Mouse (Mus musculus) embryonic facial prominence, embryonic 15.5 days (tissue): ENCODE data around the gene Ccdc47. TPM values are rescaled to one million over a fixed set of nuclear protein-coding genes. Genes with fewer than 3 reads are reported as not detected.

ENCODE experiments used
- ATAC-seq: fragments of 200-750 bp; cut with Nextera tagmentation; 2 replicates; pipeline ENCODE4 v1.8.0; 2017; ENCODE audit warnings: low read depth, moderate TSS enrichment; ENCODE audit not compliant: insufficient number of reproducible peaks, low FRiP score, low TSS enrichment
- H3K27ac ChIP-seq: fragments of 300-500 bp; sonication (generic); replicated peaks from 2 replicates; pipeline ENCODE4 v1.5.1; 2015; ENCODE audit warnings: mild to moderate bottlenecking, inconsistent platforms
- H3K27me3 ChIP-seq: fragments of 300-500 bp; sonication (generic); 2 replicates; pipeline ENCODE4 v1.6.1; 2015; ENCODE audit warnings: inconsistent platforms
- H3K36me3 ChIP-seq: fragments of 300-500 bp; sonication (generic); 2 replicates; pipeline ENCODE4 v1.6.1; 2015; ENCODE audit warnings: mild to moderate bottlenecking, inconsistent platforms
- H3K4me1 ChIP-seq: fragments of 300-500 bp; sonication (generic); 2 replicates; pipeline ENCODE4 v1.6.1; 2015; ENCODE audit warnings: inconsistent platforms
- H3K4me2 ChIP-seq: fragments of 300-500 bp; sonication (generic); replicated peaks from 2 replicates; pipeline ENCODE4 v1.6.1; 2015; ENCODE audit warnings: mild to moderate bottlenecking, inconsistent platforms
- H3K4me3 ChIP-seq: fragments of 300-500 bp; sonication (generic); replicated peaks from 2 replicates; pipeline ENCODE4 v1.5.1; 2015; ENCODE audit warnings: mild to moderate bottlenecking, inconsistent platforms
- H3K9ac ChIP-seq: fragments of 300-500 bp; sonication (generic); 2 replicates; pipeline ENCODE4 v1.6.1; 2015; ENCODE audit warnings: inconsistent platforms
- H3K9me3 ChIP-seq: fragments of 300-500 bp; sonication (generic); replicated peaks from 2 replicates; pipeline ENCODE4 v1.6.1; 2016; ENCODE audit warnings: inconsistent platforms
- WGBS: fragments of 180-500 bp; shearing (Covaris S2); methylation state at CpG from one replicate; pipeline ENCODE4 v1.1.7; 2015; 5-methylcytosine and 5-hydroxymethylcytosine counted together
- polyA plus RNA-seq: library from polyadenylated mRNA; unstranded; fragments of >200 nt; fragmentation: Nextera tagmentation; extraction: Ambion mirVana; gene quantifications from 2 replicates; pipeline ENCODE4 v1.2.1, GENCODE M21; 2015

The Ccdc47 gene
- polyA plus RNA-seq, 1 experiment from 2014 or later = 88.9 TPM

- Histone ChIP-seq H3K27ac (no peak overlapping the region; the same call in 1 of the 2 replicates), H3K4me1 (peaks cover 18% of the 10 kb centered on the region), H3K4me3 (no peak overlapping the region), H3K27me3 (no peaks in the 10 kb centered on the region), H3K9me3 (no peaks in the 10 kb centered on the region), H3K9ac (no peak overlapping the region), H3K4me2 (no peak overlapping the region), H3K36me3 (no peaks in the 10 kb centered on the region)
- no peak for ATAC-seq
- WGBS = 49% methylated on average over 5 of the region's 5 CpGs
Observed at GRCm38 (mm10) chr11:106178036-106178782, 37.9 kb downstream of the Ccdc47 start.

- no peak overlapping the region for H3K27ac ChIP-seq
- WGBS = 88% methylated on average over 5 of the region's 5 CpGs
- no peaks in the 10 kb centered on the region for H3K9me3 ChIP-seq
- no peak overlapping the region for H3K4me2 ChIP-seq
- H3K4me1 ChIP-seq = peaks cover 18% of the 10 kb centered on the region
- no peak overlapping the region for H3K4me3 ChIP-seq
- H3K9ac ChIP-seq = no peak overlapping the region
- peaks cover 6% of the 10 kb centered on the region for H3K36me3 ChIP-seq
- H3K27me3 ChIP-seq = no peaks in the 10 kb centered on the region
- no peak for ATAC-seq
Observed at GRCm38 (mm10) chr11:106176372-106176771, 39.8 kb downstream of the Ccdc47 start.

- H3K27ac ChIP-seq = no peak overlapping the region
- H3K4me1 ChIP-seq = peaks cover 16% of the 10 kb centered on the region
- H3K9me3 ChIP-seq = no peaks in the 10 kb centered on the region
- peaks cover 17% of the 10 kb centered on the region for H3K36me3 ChIP-seq
- 55% methylated on average over 3 of the region's 3 CpGs for WGBS
- H3K9ac ChIP-seq = no peak overlapping the region
- H3K27me3 ChIP-seq = no peaks in the 10 kb centered on the region
- H3K4me3 ChIP-seq = no peak overlapping the region
- ATAC-seq = no peak
- no peak overlapping the region for H3K4me2 ChIP-seq
Observed at GRCm38 (mm10) chr11:106175081-106175480, 41.1 kb downstream of the Ccdc47 start.

GRCm38 (mm10) chr11:106174372-106174771 lies 41.8 kb downstream of the Ccdc47 start:
- no peak for ATAC-seq
- H3K9me3 ChIP-seq = no peaks in the 10 kb centered on the region
- 70% methylated on average over 5 of the region's 5 CpGs for WGBS
- no peak overlapping the region for H3K27ac ChIP-seq
- H3K9ac ChIP-seq = no peak overlapping the region
- no peaks in the 10 kb centered on the region for H3K27me3 ChIP-seq
- H3K36me3 ChIP-seq = peaks cover 22% of the 10 kb centered on the region
- 0 out of 2 replicates have a peak, but pooled peaks cover 9% of the 10 kb centered on the region for H3K4me1 ChIP-seq
- no peak overlapping the region for H3K4me2 ChIP-seq
- no peak overlapping the region for H3K4me3 ChIP-seq

GRCm38 (mm10) chr11:106173228-106173627 lies 42.9 kb downstream of the Ccdc47 start:
- H3K4me2 ChIP-seq = no peak overlapping the region
- 92% methylated on average over 2 of the region's 2 CpGs for WGBS
- H3K9ac ChIP-seq = no peak overlapping the region
- no peak overlapping the region for H3K4me3 ChIP-seq
- peaks cover 27% of the 10 kb centered on the region for H3K36me3 ChIP-seq
- no peak overlapping the region for H3K27ac ChIP-seq
- H3K4me1 ChIP-seq = 0 out of 2 replicates have a peak, but pooled peaks cover 3% of the 10 kb centered on the region
- H3K9me3 ChIP-seq = no peaks in the 10 kb centered on the region
- ATAC-seq = no peak
- H3K27me3 ChIP-seq = no peaks in the 10 kb centered on the region

GRCm38 (mm10) chr11:106170807-106171206 lies 45.3 kb downstream of the Ccdc47 start:
- H3K4me1 ChIP-seq = no peaks in the 10 kb centered on the region
- 74% methylated on average over 7 of the region's 7 CpGs for WGBS
- H3K27ac ChIP-seq = no peak overlapping the region
- H3K9me3 ChIP-seq = no peaks in the 10 kb centered on the region
- no peak overlapping the region for H3K9ac ChIP-seq
- ATAC-seq = no peak
- no peaks in the 10 kb centered on the region for H3K27me3 ChIP-seq
- no peak overlapping the region for H3K4me3 ChIP-seq
- H3K4me2 ChIP-seq = no peak overlapping the region
- H3K36me3 ChIP-seq = peaks cover 50% of the 10 kb centered on the region

- H3K27me3 ChIP-seq = no peaks in the 10 kb centered on the region
- peaks cover 73% of the 10 kb centered on the region for H3K36me3 ChIP-seq
- H3K9me3 ChIP-seq = no peaks in the 10 kb centered on the region
- no peaks in the 10 kb centered on the region for H3K4me1 ChIP-seq
- no peak overlapping the region for H3K4me3 ChIP-seq
- 66% methylated on average over 5 of the region's 5 CpGs for WGBS
- ATAC-seq = no peak
- no peak overlapping the region for H3K4me2 ChIP-seq
- H3K27ac ChIP-seq = peak overlapping the region; percentile 35
- H3K9ac ChIP-seq = no peak overlapping the region
Observed at GRCm38 (mm10) chr11:106167435-106167834, 48.7 kb downstream of the Ccdc47 start.

GRCm38 (mm10) chr11:106164601-106165180 lies 51.5 kb downstream of the Ccdc47 start:
- no peak for ATAC-seq
- H3K4me3 ChIP-seq = no peak overlapping the region
- no peak overlapping the region for H3K27ac ChIP-seq
- H3K4me1 ChIP-seq = peaks cover 12% of the 10 kb centered on the region
- no peak overlapping the region for H3K4me2 ChIP-seq
- no peaks in the 10 kb centered on the region for H3K9me3 ChIP-seq
- no peaks in the 10 kb centered on the region for H3K27me3 ChIP-seq
- H3K9ac ChIP-seq = no peak overlapping the region
- H3K36me3 ChIP-seq = peaks cover 56% of the 10 kb centered on the region
- 90% methylated on average over 16 of the region's 16 CpGs for WGBS

GRCm38 (mm10) chr11:106163546-106163945 lies 52.6 kb downstream of the Ccdc47 start:
- Histone ChIP-seq H3K36me3 (peaks cover 54% of the 10 kb centered on the region), H3K9me3 (no peaks in the 10 kb centered on the region), H3K27me3 (no peaks in the 10 kb centered on the region), H3K9ac (no peak overlapping the region), H3K4me1 (peaks cover 23% of the 10 kb centered on the region), H3K4me2 (no peak overlapping the region), H3K27ac (no peak overlapping the region), H3K4me3 (no peak overlapping the region)
- 72% methylated on average over 4 of the region's 4 CpGs for WGBS
- ATAC-seq = no peak

- no peak overlapping the region for H3K4me2 ChIP-seq
- H3K4me1 ChIP-seq = peaks cover 35% of the 10 kb centered on the region
- 66% methylated on average over 2 of the region's 2 CpGs for WGBS
- H3K9ac ChIP-seq = no peak overlapping the region
- H3K36me3 ChIP-seq = peaks cover 55% of the 10 kb centered on the region
- no peak for ATAC-seq
- H3K27ac ChIP-seq = no peak overlapping the region
- no peak overlapping the region for H3K4me3 ChIP-seq
- H3K27me3 ChIP-seq = no peaks in the 10 kb centered on the region
- H3K9me3 ChIP-seq = no peaks in the 10 kb centered on the region
Observed at GRCm38 (mm10) chr11:106162237-106162636, 53.9 kb downstream of the Ccdc47 start.

- WGBS = 22% methylated on average over 22 of the region's 22 CpGs
- peak within 1 kb of the TSS; percentile 86 for H3K4me2 ChIP-seq
- ATAC-seq = 0 out of 2 replicates have a peak, but pooled peaks have one; percentile 22
- H3K27me3 ChIP-seq = no peaks in the 10 kb centered on the region
- H3K36me3 ChIP-seq = peaks cover 53% of the 10 kb centered on the region
- H3K9ac ChIP-seq = peak within 1 kb of the TSS; percentile 97
- peaks cover 45% of the 10 kb centered on the region for H3K4me1 ChIP-seq
- no peaks in the 10 kb centered on the region for H3K9me3 ChIP-seq
- H3K27ac ChIP-seq = peak within 1 kb of the TSS; percentile 97
- H3K4me3 ChIP-seq = peak within 1 kb of the TSS; percentile 80
Observed at GRCm38 (mm10) chr11:106160841-106161721, 55.1 kb downstream of the Ccdc47 start, which contains the start of the genes Gm10840 and Limd2. Gene Gm10840 (plus strand): TSS chr11:106160850. Gene Limd2 (minus strand): TSS chr11:106160860.
